7 mouse cellular contexts compared by ENCODE assay signal in the genomic region with DNA sequence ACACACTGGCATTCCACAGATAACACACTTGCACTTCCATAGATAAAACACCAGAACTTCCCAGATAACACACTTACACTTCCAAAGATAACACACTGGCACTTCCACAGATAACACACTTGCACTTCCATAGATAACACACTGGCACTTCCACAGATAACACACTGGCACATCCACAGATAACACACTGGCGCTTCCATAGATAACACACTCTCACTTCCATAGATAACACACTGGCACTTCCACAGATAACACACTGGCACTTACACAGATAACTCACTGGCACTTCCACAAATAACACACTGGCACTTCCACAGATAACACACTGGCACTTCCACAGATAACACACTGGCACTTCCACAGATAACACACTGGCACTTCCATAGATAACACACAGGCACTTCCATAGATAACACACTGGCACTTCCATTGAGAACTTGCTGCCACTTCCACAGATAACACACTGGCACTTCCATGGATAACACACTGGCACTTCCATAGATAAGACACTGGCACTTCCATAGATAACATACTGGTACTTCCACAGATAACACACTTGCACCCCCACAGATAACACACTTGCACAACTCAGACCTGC.
DNase-seq lines count a peak whose midpoint lies in the region; ATAC-seq and TF ChIP-seq lines count a peak whose summit lies in the region.
"Not testable (repeated sequence)": the region's sequence is repeated elsewhere in the genome, so short reads cannot be mapped to it uniquely, and the experiment has no call there.

No protein-coding gene starts in this region.

- WGBS in forebrain, embryonic 11.5 days: 75% methylated on average over 1 of the region's 1 CpGs
- WGBS in intestine, embryonic 14.5 days: 72% methylated on average over 1 of the region's 1 CpGs
- WGBS in liver, adult 2 months: 80% methylated on average over 1 of the region's 1 CpGs

- not testable (repeated sequence) for H3K9ac ChIP-seq in forebrain, embryonic 11.5 days (ENCODE audit: low read length); intestine, embryonic 14.5 days (ENCODE audit: low read length); liver, adult 2 months (ENCODE audit: low read depth, low read length)

- not testable (repeated sequence) for H3K27ac ChIP-seq in forebrain, embryonic 11.5 days (ENCODE audit: low read depth, low read length); intestine, embryonic 14.5 days (ENCODE audit: low read depth); liver, adult 2 months (replicated peaks; ENCODE audit: insufficient read depth, low read depth, low read length)

- H3K4me2 ChIP-seq in forebrain, embryonic 11.5 days (ENCODE audit: low read depth, low read length, severe bottlenecking); intestine, embryonic 14.5 days (ENCODE audit: low read length): not testable (repeated sequence)

- not testable (repeated sequence) for H3K79me2 ChIP-seq in liver, adult 2 months (ENCODE audit: control insufficient read depth, insufficient read depth, low read length)

- not testable (repeated sequence) for TF ChIP-seq CTCF in liver, adult 2 months (IDR thresholded peaks at IDR 0.05; ENCODE audit: low read depth, low read length)

- H3K27me3 ChIP-seq in forebrain, embryonic 11.5 days (ENCODE audit: control insufficient read depth, insufficient read depth, low read length); intestine, embryonic 14.5 days (replicated peaks; ENCODE audit: control insufficient read depth, insufficient read depth, low read length); liver, adult 2 months (ENCODE audit: control insufficient read depth, insufficient read depth, low read length): not testable (repeated sequence)

- peak; percentile 72 for ATAC-seq in common myeloid progenitor, adult 5-6 weeks (replicated peaks; ENCODE audit: low read depth, poor library complexity, severe bottlenecking)
- ATAC-seq in forebrain, embryonic 11.5 days (replicated peaks; ENCODE audit: low FRiP score); intestine, embryonic 14.5 days (replicated peaks; ENCODE audit: low FRiP score, low TSS enrichment, low read depth): not testable (repeated sequence)
- ATAC-seq in megakaryocyte progenitor cell, adult 5-6 weeks (replicated peaks; ENCODE audit: poor library complexity): peak; percentile 72
- ATAC-seq in neutrophil, adult 5-6 weeks (ENCODE audit: extremely low read depth, insufficient number of reproducible peaks, low FRiP score, poor library complexity, severe bottlenecking): peak; percentile 35; the same call in 1 of the 2 replicates

- TF ChIP-seq POLR2A in liver, adult 2 months (IDR thresholded peaks at IDR 0.05; ENCODE audit: extremely low read depth, insufficient read depth, low read length): not testable (repeated sequence)

- not testable (repeated sequence) for H3K4me1 ChIP-seq in forebrain, embryonic 11.5 days (replicated peaks; ENCODE audit: control insufficient read depth, insufficient read depth, low read length); intestine, embryonic 14.5 days (replicated peaks; ENCODE audit: control insufficient read depth, insufficient read depth, low read length); liver, adult 2 months (ENCODE audit: control insufficient read depth, insufficient read depth, low read length)

- peak; percentile 38 for DNase-seq in CD4-positive, CD25-positive, alpha-beta regulatory T cell, adult 2 months (ENCODE audit: low read depth, low spot score)
- peak; percentile 48 for DNase-seq in forebrain, embryonic 11.5 days (ENCODE audit: low spot score)
- peak; percentile 68 for DNase-seq in intestine, embryonic 14.5 days (ENCODE audit: low spot score)
- peak; percentile 31 for DNase-seq in liver, adult 2 months (ENCODE audit: extremely low read depth, low read depth, low spot score)

- H3K4me3 ChIP-seq in forebrain, embryonic 11.5 days (ENCODE audit: low read depth, low read length); intestine, embryonic 14.5 days (ENCODE audit: low read depth, low read length); liver, adult 2 months (ENCODE audit: insufficient read depth, low read depth, low read length): not testable (repeated sequence)

- not testable (repeated sequence) for H3K36me3 ChIP-seq in forebrain, embryonic 11.5 days (ENCODE audit: control insufficient read depth, insufficient read depth, low read length); intestine, embryonic 14.5 days (ENCODE audit: control insufficient read depth, insufficient read depth, low read length); liver, adult 2 months (ENCODE audit: control insufficient read depth, insufficient read depth, low read length)

- H3K9me3 ChIP-seq in forebrain, embryonic 11.5 days (ENCODE audit: control insufficient read depth, low read length); intestine, embryonic 14.5 days (ENCODE audit: control insufficient read depth, low read length): not testable (repeated sequence)
